Mouse (Mus musculus) cerebellum, postnatal 36 days (tissue): ENCODE data around the gene Arhgef26.

Source experiments
- DNase-seq, 2 experiments: peaks; one replicate each; pipeline ENCODE4 v3.0.0; 2021 to 2022; ENCODE audit warnings: mixed read lengths in 2 of 2

Arhgef26 gene

DNA sequence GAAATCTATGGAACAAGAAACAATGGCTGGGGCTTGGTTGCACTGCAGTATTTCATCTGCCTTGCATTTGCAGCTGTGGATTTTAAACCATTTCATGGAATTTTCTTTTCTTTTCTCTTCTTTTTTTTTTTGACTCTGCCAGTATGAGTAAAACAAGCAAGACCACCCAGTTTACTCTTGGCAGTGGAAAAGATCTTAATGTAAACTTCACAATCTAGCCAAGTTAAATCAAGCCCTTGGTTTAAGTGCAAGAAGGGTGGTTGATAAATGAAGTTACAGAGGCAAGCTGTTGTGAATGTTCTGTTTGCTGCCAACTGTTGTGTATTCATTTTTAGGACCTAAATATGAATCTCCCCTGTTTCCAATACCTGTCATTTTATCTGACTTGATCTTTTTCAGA, 54.5 kb downstream of the Arhgef26 start:
- no peak for DNase-seq

DNA sequence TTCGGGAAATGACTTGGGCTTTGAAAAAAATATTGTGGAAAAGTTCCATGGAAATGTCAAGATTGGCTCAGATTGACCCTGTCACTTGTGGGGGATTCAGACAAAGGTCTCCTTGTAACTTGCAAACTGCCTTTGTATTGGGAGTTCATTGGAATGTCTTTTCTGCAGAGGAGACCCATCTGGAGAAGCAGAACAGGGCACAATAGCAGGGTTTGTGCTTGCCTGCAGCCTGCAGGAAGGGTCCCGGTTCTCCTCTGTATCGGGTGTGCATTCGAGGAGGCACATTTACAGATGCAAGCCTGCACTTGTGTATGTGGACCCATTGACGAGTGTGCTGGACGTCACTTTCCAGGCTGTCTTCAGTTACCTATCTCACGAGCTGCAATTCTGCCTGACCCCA, 56.1 kb downstream of the Arhgef26 start:
- no peak for DNase-seq

DNA sequence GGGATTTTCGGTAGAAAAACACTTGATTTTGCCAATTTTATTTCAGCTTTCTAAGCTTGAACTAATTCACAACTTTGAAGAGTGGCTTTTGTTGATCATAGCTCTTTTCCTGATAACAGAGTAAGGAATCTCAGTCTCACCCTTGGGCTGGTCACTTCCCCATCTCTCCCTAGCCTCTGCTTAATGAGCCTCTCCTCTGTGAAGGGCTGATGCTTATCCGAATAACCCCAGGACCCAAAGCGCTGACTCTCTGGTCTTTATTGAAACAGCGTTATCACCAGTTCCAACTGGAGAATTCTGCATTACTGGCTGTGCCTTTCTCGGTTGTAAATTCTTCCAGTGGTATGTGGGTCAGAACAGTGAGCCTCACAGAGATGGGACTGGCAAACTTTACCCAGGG, 57.2 kb downstream of the Arhgef26 start:
- no peak for DNase-seq

DNA sequence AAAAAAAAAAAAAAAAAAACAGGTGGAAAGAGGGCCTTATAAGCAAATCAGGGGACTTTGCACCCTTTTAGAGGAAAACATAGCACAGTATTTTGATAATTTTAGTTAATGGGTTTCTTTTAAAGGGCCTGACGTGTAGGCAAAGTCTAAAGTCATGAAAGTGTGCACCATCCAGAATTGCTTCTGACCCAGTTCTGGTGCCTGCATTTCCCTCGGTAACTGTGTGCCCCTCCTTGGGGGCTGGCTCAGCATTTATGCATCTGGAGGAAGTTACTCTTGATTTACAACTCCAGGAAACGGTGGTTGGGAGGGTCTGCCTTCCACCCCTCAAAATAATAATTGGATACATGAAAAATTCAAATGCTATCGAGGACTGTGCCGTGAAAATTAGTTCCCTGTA, 58.0 kb downstream of the Arhgef26 start:
- no peak for DNase-seq

DNA sequence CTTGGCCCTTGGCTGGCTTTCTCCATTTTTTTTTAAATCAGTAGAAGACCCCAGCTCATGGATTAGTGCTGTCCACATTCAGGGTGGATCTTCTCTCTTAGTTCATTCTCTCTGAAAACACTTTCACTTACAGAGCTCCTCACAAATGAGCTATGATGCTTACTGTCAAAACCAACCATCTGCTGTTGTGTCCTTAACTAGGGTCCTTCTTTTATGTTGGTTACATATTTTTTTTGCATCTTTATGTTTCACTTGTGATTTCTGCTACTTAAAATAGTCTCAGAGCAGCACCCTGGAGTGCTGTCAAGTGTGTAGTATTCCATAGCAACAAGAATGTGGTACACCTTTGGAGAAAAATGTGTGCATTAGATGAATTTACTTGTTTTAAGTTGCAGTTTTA, 60.0 kb downstream of the Arhgef26 start:
- DNase-seq = no peak

DNA sequence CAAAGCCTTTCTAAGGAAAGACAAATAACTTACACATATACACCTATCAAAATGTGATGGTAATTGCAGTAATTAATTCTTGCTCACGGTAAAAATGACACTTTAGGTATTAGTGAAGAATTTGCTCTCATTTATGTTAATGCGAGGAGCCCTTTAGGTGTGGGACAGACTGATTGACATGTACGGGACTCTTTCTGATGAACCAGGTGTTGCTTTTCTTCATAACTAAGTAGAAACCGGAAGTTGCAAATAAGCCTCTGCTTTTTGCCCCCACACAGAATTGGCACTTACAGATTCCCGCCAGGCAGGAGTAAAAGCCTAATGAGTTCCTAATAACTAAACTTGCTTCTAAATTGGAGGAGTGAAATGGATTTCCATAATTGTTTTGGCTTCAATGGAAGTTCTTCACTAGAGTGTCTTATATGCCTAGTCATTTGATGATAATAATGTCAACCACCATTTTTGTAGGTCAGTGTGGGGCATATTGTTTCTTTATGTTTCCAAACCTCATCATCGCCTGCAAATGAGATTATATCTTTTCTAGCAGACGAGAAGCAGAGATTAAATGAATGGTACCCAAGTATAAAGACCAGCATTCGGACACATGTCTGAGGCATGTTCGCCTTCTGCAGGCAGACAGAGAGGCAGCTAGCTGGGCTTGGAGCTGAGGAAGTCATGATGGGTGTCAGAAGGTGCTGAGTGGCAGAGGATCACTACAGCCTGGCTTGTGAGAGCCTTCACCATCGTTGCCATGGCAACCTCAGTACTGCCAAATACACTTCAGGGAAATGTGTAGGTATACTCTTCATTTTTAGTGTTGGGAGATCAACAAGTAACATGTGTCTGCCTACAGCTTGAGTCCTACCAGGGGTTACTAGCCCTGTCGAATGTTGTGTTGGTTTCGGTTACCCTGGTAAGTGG, 61.9 kb downstream of the Arhgef26 start:
- no peak for DNase-seq

DNA sequence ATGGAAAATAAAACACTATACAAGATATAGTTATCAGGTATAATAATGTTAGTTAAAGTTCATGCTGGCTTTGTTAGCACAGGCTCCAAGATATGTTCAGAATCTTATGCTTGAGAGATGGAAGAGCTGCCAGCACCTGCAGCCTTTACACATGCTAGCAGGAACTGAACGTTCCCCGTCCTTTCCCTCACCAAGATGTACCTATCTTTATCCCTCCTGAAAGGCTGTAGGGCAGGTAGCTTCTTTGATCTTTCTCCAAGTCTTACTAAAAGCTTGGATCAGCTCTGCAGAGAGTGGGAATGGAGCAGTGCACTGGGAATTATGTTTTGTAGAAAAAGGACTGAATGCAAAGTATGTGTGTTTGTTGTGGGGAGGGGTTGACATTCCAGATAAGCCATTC, 64.3 kb downstream of the Arhgef26 start:
- no peak for DNase-seq

DNA sequence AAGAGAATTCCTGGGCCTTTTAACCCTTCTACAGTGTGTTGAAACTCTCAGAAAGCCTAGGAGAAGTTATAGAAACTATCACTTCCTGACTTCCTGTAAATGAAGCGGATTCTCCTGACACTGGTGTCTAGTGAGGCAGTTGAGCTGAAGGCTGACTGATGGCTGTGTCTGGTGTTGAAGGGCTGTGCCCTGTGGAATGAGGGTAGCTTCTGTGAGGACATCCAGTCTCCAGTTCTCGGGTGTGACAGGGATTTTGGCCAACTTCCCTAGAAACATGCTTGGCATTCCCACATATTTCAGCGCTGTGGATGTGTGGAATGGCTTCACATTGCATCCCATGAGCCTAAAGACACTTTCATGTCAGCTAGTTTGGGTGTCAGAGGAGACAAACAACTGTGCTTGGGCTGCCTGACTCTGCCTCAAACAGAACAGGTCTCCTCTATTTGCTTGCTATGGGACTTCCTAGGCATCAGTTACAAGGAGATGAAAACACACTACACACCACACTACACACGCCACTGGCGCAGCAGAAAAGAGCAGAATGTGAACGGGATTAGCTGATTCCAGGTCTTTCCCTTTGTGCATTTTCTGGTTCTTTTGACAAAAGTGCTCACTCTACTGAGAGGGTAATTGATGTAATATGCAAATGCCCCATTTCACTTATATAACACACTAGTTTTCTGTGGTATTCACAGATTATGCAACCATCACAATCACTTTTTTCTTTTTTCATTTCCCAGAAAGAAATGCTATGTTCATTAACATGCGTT, 66.5 kb downstream of the Arhgef26 start:
- DNase-seq = no peak

DNA sequence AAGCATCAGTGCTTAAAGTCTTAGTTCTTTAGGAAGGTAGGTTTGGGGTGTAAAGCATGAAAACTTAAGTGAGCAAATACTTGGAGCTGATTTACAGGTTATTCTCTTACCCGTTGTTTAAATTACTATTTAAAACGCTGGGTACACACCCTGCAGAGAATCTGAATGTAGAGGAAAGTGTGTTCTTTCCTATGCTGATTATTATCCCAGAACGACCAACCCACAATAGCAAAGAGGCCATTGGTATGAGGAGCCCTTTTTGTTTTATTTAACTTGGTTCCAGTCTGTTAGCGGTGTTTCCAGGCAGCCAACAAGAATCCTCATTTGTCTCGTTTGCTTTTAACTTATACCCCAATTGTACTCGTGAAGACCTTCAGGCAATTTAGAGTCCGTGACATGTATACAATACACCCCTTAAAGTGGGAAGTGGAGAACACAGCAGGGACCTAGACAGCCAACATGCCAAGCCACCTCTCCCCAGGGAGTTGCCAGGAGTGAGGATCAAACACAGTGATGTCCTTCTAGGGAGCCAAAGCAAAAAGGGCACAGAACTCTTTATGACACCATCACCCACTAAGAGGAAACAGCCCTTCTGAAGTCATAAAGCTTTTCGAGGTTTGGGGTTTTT, 71.5 kb downstream of the Arhgef26 start:
- no peak for DNase-seq

DNA sequence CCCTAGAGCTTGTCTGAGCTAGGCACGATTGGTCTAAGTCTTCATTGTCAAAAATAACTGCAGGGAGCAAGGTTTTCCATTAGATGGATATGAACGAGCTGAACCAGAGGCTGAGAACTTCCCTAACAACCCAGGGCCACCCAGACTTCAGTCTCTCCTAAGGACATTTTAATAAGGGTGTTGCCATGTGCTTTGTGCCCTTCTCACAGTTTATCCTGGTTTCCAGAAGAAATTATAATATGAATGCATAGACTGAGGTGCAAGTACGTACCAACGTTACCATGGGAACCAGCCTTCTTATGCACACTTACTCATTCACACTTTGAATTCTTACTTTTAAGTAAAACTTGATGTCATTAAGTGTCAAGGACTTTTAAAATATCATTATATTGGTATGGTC, 72.3 kb downstream of the Arhgef26 start:
- no peak for DNase-seq

DNA sequence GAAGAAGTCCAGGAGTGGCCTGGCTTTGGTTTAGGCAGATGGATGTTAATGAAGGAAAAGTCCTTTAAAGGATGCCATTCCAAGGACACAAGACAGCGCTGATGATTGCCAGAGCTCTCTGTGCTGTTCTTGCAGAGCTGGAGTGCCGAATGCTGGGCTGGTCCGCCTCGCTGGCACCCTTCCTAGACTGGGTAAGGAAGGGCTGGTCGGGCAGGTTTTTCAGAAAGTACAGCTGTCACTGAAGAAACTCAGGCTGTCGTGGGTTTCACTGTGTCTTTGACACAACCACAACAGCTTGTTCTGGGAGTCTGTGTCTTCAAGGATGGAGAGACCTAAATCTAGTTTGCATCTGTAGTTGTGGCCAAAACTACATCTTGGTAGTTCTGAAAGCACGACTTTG, 74.6 kb downstream of the Arhgef26 start:
- peak; percentile 6 to 13 for DNase-seq

DNA sequence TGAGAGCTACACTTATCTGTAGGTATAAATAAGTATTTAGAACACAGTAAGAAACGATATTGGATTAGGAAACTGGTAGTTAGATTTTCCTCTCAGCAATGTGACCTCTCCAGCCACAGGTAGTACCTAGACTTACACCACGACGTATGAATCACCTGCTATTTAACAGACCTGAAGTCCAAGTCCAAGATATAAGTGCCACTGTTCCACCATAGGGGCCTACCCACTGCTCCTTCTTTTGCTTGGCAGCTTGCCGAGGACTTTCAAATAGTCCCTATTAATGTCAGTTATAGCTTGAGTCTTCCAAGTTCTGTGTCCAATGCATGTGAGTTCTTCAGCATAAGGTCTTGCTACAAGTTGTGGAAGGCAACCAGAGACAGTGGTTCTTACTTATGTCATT, 76.8 kb downstream of the Arhgef26 start:
- DNase-seq = no peak

DNA sequence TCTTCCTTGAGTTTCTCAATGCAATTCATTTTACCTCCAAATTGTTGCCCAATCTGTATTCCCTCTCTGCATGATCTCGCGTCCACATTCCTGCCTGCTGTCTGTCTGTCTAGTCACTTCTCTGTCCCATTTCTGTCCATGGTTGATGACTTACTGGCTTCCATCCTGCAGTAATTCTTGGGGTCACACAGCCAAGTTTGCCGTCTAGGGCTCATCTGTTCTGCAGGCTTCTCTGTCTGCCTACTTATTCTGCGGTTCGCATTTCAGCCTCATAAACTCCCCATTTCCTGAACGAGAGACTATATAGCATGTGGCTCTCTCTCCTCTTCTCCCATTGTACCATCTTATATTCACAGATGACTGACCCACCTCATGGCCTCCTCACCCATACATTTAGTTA, 79.3 kb downstream of the Arhgef26 start:
- no peak for DNase-seq

DNA sequence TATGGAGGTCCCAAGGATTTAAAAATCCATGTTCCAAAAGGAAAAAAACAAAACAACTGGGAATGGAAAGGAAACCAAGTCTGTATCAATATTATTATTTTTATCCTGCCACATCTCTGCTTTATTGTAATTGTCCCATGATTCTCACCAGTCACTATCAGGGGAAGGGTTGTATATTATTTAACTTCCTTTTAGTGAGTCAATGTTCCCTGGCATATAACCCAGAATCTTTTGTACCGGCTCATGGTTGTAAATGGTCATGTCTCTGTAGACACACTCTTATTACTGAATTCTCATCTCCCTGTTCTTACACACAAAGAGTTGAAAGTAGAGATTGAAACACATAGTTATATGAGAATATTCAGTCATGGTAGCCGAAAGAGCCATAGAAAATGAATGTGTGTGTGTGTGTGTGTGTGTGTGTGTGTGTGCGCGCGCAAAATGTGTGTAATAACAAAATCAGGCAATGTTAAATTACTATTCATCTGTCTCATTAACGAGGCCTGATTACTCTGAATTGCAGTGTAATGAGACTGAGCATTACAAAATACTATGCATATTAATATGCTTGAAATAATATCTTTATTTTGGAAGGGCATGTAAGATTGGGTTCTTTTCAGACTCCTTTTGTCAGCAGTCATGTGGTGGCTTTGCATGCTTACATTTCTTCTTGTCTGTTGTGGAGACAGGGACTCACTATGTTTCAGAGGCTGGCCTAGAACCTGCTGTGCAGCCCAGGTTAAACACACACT, 80.4 kb downstream of the Arhgef26 start:
- DNase-seq = no peak

DNA sequence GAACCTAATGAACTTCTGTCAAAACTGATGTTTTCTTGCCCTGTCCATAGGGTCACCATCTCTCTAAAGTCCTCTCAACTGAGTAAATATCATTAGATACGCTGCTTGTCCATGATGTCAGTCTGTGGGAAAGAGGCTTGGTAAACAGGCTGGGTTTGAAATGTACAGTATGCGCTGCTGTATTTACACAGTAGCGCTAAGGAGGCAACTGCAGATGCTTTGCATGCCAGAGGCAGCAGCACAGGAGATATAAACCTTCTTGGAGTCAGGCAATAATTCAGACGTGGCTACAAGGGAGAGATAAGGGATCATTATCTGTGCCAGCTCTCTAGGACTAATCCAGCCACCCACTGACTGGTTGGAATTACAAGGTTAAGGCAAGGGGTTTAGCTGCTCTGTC, 95.5 kb downstream of the Arhgef26 start:
- no peak for DNase-seq

DNA sequence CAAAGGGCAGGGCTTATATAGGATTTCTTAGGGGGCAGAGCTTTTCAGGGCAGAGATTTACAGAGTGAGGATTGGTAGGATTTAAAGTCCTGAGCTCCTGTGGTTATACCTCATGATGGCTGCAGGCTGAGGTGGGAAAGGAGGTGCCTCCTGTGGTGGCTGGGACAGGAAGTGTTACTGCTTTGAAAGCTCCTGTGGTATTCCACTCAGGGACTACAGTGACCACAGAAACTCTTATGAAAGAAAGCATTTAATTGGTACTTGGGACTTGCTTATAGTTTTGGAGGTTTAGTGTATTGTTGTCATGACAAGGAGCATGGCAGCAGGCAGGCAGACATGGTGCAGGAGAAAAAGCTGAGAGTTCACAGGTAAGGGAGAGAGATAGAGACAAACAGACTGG, 97.8 kb downstream of the Arhgef26 start:
- no peak for DNase-seq

DNA sequence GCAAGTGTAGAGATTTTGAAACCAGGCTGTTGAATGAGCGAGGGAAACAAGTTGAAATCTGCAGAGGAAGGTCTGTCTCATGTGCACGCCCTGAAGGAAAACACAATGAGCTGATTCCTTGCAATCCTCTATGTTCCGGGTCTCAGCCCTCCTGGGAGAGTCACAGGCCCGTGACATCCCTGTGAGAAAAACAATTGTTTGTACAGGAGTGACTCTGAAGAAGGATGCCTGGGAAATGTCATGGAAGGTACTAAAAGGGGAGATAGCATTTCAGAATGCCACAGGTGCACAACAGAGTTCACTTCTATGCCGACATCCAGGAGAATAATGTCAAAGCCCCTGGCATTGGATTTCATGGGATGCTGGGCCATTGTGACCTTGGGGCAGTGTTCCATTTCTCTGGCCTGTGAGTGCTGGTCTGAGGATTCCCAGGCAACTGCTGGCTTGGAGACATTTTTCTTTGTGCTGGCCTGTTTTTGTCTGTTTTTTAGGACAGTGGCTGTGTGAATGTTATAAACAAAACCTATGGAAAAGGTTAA, 102.4 kb downstream of the Arhgef26 start:
- DNase-seq = no peak

DNA sequence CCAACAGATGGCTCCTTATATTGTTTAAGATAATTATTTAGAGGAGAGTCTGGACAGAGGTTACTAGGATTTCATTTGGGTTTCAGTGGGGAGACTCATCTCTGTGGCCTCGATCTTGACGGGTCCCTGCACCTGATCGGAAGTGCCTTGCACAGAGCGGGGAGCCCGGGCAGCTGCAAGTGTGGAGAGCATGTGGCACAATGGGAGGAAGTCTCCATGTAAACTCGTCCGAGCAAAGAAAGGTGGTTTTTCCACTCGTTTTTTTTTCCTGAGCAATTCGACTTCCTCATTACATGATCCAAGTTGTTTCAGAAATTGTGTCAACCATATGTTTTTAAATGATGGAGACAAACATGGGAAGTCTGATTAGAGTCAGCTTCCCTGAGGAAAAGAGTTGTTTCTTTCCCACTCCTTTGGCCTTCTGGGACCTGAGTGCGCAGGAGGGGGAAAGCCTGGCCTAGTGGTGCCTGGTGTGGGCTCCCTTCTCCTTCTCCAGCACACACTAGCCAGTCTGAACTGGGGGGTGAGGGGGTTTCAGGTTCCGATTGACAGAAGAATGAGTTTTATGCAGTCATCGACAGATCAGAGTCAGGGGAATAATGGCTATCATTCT, 105.5 kb downstream of the Arhgef26 start:
- DNase-seq = no peak

DNA sequence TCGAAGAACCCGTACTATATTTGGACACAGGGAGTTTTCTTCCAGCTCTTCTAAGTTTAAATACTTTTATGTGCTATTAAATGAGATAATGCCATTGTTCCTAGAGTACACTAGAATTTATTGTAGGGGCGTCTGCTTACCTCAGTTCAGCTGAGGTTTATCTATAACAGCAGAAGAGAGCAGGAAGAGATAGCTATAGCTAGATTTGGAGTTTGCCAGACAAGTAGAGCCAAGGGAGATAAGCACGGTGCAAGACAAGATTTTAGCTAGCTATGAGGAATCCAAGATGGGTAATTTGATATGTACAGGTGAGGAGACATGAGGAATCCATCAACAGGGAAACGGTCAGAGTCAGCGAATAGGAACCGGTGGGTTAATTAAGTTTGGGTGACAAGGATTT, 108.1 kb downstream of the Arhgef26 start:
- DNase-seq = no peak

DNA sequence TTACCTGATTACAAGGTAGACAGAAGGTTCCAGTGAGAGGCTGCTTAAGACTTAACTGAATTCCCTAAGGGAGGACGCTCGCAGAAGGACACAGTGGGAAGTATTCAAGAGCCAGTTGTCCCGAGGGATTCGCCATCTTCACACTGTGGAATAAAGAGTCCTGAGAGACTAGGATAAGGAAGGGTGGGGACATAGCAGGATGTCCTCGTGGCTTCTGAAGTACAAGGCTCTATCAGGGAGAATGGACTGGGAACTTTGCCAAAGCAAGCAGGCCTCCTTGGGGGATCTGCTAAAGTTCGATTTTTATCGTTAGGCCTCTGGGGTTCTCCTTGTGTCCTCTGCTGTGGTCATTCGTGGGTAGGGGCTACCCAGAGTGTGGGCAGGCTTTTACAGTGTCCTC, 109.0 kb downstream of the Arhgef26 start:
- no peak for DNase-seq

DNA sequence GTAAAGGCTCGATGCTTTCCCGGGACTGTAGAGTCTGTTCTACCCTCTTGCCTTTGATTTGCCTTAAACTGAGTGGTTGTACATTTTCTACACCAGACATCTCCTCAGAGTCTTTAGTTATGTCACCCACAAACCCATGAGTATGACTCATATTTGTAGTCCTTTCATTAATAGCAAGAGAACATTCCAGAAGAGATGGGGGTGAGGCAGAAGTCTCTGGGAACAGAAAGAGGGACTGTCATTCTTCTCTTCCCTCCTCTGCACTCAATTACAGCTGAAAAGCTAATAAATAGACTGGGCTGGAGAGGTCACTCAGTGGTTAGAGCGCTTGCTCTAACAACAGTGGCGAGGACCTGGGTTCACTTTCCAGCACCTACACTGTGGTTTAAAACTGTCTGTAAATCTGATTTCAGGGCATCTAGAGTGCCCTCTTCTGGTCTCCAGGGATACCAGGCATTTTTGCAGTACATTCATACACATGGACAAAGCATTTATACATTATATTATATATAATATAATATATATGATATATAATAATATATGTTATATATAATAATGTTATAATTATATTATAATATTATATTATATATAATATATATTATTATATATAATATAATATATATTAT, 111.8 kb downstream of the Arhgef26 start:
- no peak for DNase-seq

DNA sequence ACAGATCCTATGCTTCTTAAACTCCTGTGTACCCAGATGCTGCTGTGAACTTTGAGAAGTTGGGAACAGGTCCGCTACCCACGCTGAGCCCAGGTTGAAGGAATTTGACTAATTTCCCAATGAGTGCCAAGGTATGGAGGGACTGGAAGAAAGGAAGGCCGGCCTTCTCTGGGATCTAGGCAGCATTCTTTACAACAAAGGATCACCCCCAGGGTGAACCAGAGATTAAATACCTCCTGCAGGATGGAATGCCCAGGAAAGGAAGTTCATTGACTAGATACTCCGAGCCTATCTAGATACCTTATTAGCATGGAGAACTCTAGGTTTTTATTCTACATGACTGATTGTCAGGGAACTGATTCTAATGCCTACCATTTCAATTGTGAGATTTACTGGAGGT, 114.8 kb downstream of the Arhgef26 start:
- no peak for DNase-seq
